Mouse (Mus musculus) lung, adult 2 months (tissue): ENCODE measurements around the gene Pkm.

Experiments used
- CTCF ChIP-seq: fragments of 200-500 bp; IDR thresholded peaks from 2 replicates; pipeline ENCODE4 v1.5.1; 2011; ENCODE audit warnings: mild to moderate bottlenecking, low read length, control low read depth; ENCODE audit not compliant: insufficient read depth
- POLR2A ChIP-seq: fragments of 200-500 bp; IDR thresholded peaks from 2 replicates; pipeline ENCODE4 v1.6.1; 2011; ENCODE audit warnings: low read depth, mild to moderate bottlenecking, control low read depth, low read length, borderline replicate concordance; ENCODE audit errors: extremely low read depth

- TF ChIP-seq CTCF (no peak), POLR2A (no peak)
These were observed 9.8 kb downstream of the Pkm start for GRCm38 (mm10) chr9:59666016-59666415.
